Mouse (Mus musculus): ENCODE measurements around the gene Fgf4. TPM values are rescaled to one million over a fixed set of nuclear protein-coding genes. Genes with fewer than 3 reads are reported as not detected.

The Fgf4 gene
- total and polyA plus RNA-seq, 2 experiments from 2014 or later: not detected

GRCm38 (mm10) chr7:144851321-144851720, 4.2 kb downstream of the Fgf4 start:
- Histone ChIP-seq H3K36me3 (ENCODE audit: insufficient read depth, low read length) (no peaks in the 10 kb centered on the region), H3K9ac (replicated peaks; ENCODE audit: low read length, poor library complexity, severe bottlenecking) (no peak overlapping the region), H3K9me3 (ENCODE audit: low read length) (no peaks in the 10 kb centered on the region), H3K4me1 (ENCODE audit: insufficient read depth, low read length) (no peaks in the 10 kb centered on the region), H3K4me2 (ENCODE audit: low read depth, low read length, poor library complexity, severe bottlenecking) (no peak overlapping the region), H3K27me3 (ENCODE audit: insufficient read depth, low read length) (no peaks in the 10 kb centered on the region), H3K4me3 (ENCODE audit: low read depth, low read length) (no peak overlapping the region), H3K27ac (ENCODE audit: low read depth, low read length) (no peak overlapping the region)
- DNase-seq (ENCODE audit: low spot score) (no peak), ATAC-seq (ENCODE audit: low FRiP score) (no peak)
- WGBS: 43% methylated on average over 3 of the region's 3 CpGs
- no peak for TF ChIP-seq CTCF (IDR thresholded peaks at IDR 0.05)

GRCm38 (mm10) chr7:144854966-144855365, 7.8 kb downstream of the Fgf4 start:
- peaks cover 6% of the 10 kb centered on the region for H3K27me3 ChIP-seq (ENCODE audit: insufficient read depth, low read length)
- H3K27ac ChIP-seq (ENCODE audit: low read depth, low read length): no peak overlapping the region
- ATAC-seq (ENCODE audit: low FRiP score) (no peak), DNase-seq (ENCODE audit: low spot score) (no peak)
- TF ChIP-seq CTCF (IDR thresholded peaks at IDR 0.05): no peak
- H3K36me3 ChIP-seq (ENCODE audit: insufficient read depth, low read length): no peaks in the 10 kb centered on the region
- WGBS: 66% methylated on average over 3 of the region's 3 CpGs
- no peaks in the 10 kb centered on the region for H3K4me1 ChIP-seq (ENCODE audit: insufficient read depth, low read length)
- no peak overlapping the region for H3K4me2 ChIP-seq (ENCODE audit: low read depth, low read length, poor library complexity, severe bottlenecking)
- no peak overlapping the region for H3K4me3 ChIP-seq (ENCODE audit: low read depth, low read length)
- H3K9me3 ChIP-seq (ENCODE audit: low read length): no peaks in the 10 kb centered on the region
- H3K9ac ChIP-seq (replicated peaks; ENCODE audit: low read length, poor library complexity, severe bottlenecking): no peak overlapping the region

- DNase-seq (ENCODE audit: low spot score) (no peak), ATAC-seq (ENCODE audit: low FRiP score) (no peak)
- Histone ChIP-seq H3K27ac (ENCODE audit: low read depth, low read length) (no peak overlapping the region), H3K9me3 (ENCODE audit: low read length) (no peaks in the 10 kb centered on the region), H3K36me3 (ENCODE audit: insufficient read depth, low read length) (no peaks in the 10 kb centered on the region), H3K4me3 (ENCODE audit: low read depth, low read length) (no peak overlapping the region), H3K9ac (replicated peaks; ENCODE audit: low read length, poor library complexity, severe bottlenecking) (no peak overlapping the region), H3K4me2 (ENCODE audit: low read depth, low read length, poor library complexity, severe bottlenecking) (no peak overlapping the region), H3K4me1 (ENCODE audit: insufficient read depth, low read length) (peaks cover 10% of the 10 kb centered on the region), H3K27me3 (ENCODE audit: insufficient read depth, low read length) (peaks cover 26% of the 10 kb centered on the region)
- WGBS: 88% methylated on average over 7 of the region's 7 CpGs
- no peak for TF ChIP-seq CTCF (IDR thresholded peaks at IDR 0.05)
These were observed 10.0 kb downstream of the Fgf4 start for GRCm38 (mm10) chr7:144857158-144857557.

GRCm38 (mm10) chr7:144857826-144858342, 10.7 kb downstream of the Fgf4 start:
- Histone ChIP-seq H3K4me2 (ENCODE audit: low read depth, low read length, poor library complexity, severe bottlenecking) (no peak overlapping the region), H3K4me3 (ENCODE audit: low read depth, low read length) (no peak overlapping the region), H3K4me1 (ENCODE audit: insufficient read depth, low read length) (peaks cover 10% of the 10 kb centered on the region), H3K9ac (replicated peaks; ENCODE audit: low read length, poor library complexity, severe bottlenecking) (no peak overlapping the region), H3K27me3 (ENCODE audit: insufficient read depth, low read length) (peaks cover 26% of the 10 kb centered on the region), H3K9me3 (ENCODE audit: low read length) (no peaks in the 10 kb centered on the region), H3K36me3 (ENCODE audit: insufficient read depth, low read length) (no peaks in the 10 kb centered on the region), H3K27ac (ENCODE audit: low read depth, low read length) (no peak overlapping the region)
- DNase-seq (ENCODE audit: low spot score): no peak
- ATAC-seq (ENCODE audit: low FRiP score): no peak
- WGBS: 76% methylated on average over 3 of the region's 3 CpGs
- no peak for TF ChIP-seq CTCF (IDR thresholded peaks at IDR 0.05)

- H3K27me3 ChIP-seq (ENCODE audit: insufficient read depth, low read length): peaks cover 35% of the 10 kb centered on the region
- no peak for ATAC-seq (ENCODE audit: low FRiP score)
- WGBS: 96% methylated on average over 1 of the region's 1 CpGs
These were observed 11.5 kb downstream of the Fgf4 start for GRCm38 (mm10) chr7:144858702-144859101.

GRCm38 (mm10) chr7:144861056-144861768, 14.0 kb downstream of the Fgf4 start:
- H3K4me3 ChIP-seq (ENCODE audit: low read depth, low read length): peak overlapping the region; percentile 23
- H3K27me3 ChIP-seq (ENCODE audit: insufficient read depth, low read length): peaks cover 53% of the 10 kb centered on the region
- DNase-seq (ENCODE audit: low spot score): no peak
- no peak overlapping the region for H3K9ac ChIP-seq (replicated peaks; ENCODE audit: low read length, poor library complexity, severe bottlenecking)
- no peaks in the 10 kb centered on the region for H3K36me3 ChIP-seq (ENCODE audit: insufficient read depth, low read length)
- no peaks in the 10 kb centered on the region for H3K9me3 ChIP-seq (ENCODE audit: low read length)
- ATAC-seq (ENCODE audit: low FRiP score): no peak
- no peak for TF ChIP-seq CTCF (IDR thresholded peaks at IDR 0.05)
- under 1% methylated on average over 52 of the region's 72 CpGs for WGBS
- 0 out of 2 replicates have a peak overlapping the region, but pooled peaks have one; percentile 28 for H3K4me2 ChIP-seq (ENCODE audit: low read depth, low read length, poor library complexity, severe bottlenecking)
- peaks cover 10% of the 10 kb centered on the region for H3K4me1 ChIP-seq (ENCODE audit: insufficient read depth, low read length)
- no peak overlapping the region for H3K27ac ChIP-seq (ENCODE audit: low read depth, low read length)

More at GRCm38 (mm10) chr7:144858702-144859101, 11.5 kb downstream of the Fgf4 start:
- Histone ChIP-seq H3K4me3 (ENCODE audit: low read depth, low read length) (no peak overlapping the region), H3K4me2 (ENCODE audit: low read depth, low read length, poor library complexity, severe bottlenecking) (no peak overlapping the region), H3K36me3 (ENCODE audit: insufficient read depth, low read length) (no peaks in the 10 kb centered on the region), H3K4me1 (ENCODE audit: insufficient read depth, low read length) (peaks cover 10% of the 10 kb centered on the region), H3K9me3 (ENCODE audit: low read length) (no peaks in the 10 kb centered on the region), H3K9ac (replicated peaks; ENCODE audit: low read length, poor library complexity, severe bottlenecking) (no peak overlapping the region), H3K27ac (ENCODE audit: low read depth, low read length) (no peak overlapping the region)
- no peak for TF ChIP-seq CTCF (IDR thresholded peaks at IDR 0.05)
- DNase-seq (ENCODE audit: low spot score): no peak
